Comparison of ENCODE assay signal across 8 mouse cellular contexts in the genomic region with DNA sequence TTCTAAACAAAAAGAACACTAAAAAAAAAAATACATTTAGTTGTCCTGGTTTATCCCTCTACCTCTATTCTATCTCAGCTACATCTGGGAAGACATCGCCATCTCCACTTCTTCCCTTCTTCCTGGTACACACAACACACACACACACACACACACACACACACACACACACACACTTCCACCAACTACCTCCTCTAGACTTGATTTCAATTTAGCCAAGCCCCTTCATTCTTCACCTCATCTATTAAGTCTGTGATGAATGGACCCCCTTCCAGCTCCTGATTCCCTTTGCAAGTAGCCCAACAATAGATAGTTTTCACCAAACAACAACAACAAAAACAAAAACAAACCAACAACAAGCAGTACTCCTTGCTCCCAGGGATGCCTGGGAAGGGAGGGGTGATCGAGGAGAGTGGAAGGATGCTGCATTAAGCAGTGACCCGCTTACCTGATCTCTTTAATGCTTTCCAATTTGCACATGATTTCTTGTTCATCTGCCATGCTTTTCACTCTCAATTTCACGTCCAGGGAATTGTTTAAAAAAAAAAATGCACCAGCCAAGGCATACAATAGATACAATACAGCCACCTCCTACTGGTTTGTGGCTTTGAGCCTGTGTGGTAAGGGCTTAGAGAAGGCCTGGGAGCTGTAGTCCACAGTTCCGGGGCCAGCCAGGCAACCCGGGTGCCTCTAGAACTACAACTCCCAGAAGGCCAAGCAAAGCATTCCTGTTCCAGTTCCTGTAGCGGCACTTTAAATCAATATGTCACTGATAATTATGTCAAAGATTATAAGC. TPM values are rescaled to one million over a fixed set of nuclear protein-coding genes. Genes with fewer than 3 reads are reported as not detected.
A peak's percentile ranks its signal among the peaks of the same experiment; 100 is the strongest.
DNase-seq lines count a peak whose midpoint lies in the region; ATAC-seq and TF ChIP-seq lines count a peak whose summit lies in the region.

A gene (minus strand): TSS at position 706 of the 796 bp plus-strand sequence.

- no peak for TF ChIP-seq CTCF in cerebellum, adult 2 months (IDR thresholded peaks at IDR 0.05; ENCODE audit: borderline replicate concordance, insufficient read depth, low read depth, low read length)

- peak within 1 kb of the TSS; percentile 37 for H3K4me2 ChIP-seq in hindbrain, embryonic 11.5 days (replicated peaks; ENCODE audit: low read depth, low read length)
- peak within 1 kb of the TSS; percentile 62 for H3K4me2 ChIP-seq in lung, embryonic 16.5 days (ENCODE audit: low read depth, low read length)

- H3K27ac ChIP-seq in cerebellum, adult 2 months (ENCODE audit: insufficient read depth, low read length), result peak within 1 kb of the TSS; percentile 72; the same call in 1 of the 2 replicates
- H3K27ac ChIP-seq in hindbrain, embryonic 11.5 days (ENCODE audit: low read depth, low read length), result no peak within 1 kb of the TSS
- no peak within 1 kb of the TSS for H3K27ac ChIP-seq in lung, embryonic 16.5 days (ENCODE audit: low read length)

- peak within 1 kb of the TSS; percentile 1; the same call in 1 of the 2 replicates for H3K9ac ChIP-seq in hindbrain, embryonic 11.5 days (ENCODE audit: low read depth, low read length)
- peak within 1 kb of the TSS; percentile 56 for H3K9ac ChIP-seq in lung, embryonic 16.5 days (ENCODE audit: low read length)

- peak; percentile 74 for DNase-seq in MN1 (ENCODE audit: low spot score)
- peak; percentile 75 to 88 for DNase-seq in cerebellum, adult 2 months
- peak; percentile 74 to 82 for DNase-seq in frontal cortex, adult 2 months (ENCODE audit: extremely low spot score in 1 of 2, low spot score in 1 of 2)
- peak; percentile 80 for DNase-seq in hindbrain, embryonic 11.5 days (ENCODE audit: low spot score)
- DNase-seq in layer of hippocampus, adult 9-11 months, result peak; percentile 88
- peak; percentile 38 for DNase-seq in ovary, postnatal 14 days (ENCODE audit: low spot score)
- peak; percentile 49 to 62 for DNase-seq in thymus, postnatal 10 days (ENCODE audit: low spot score in 2 of 2)

- H3K36me3 ChIP-seq in hindbrain, embryonic 11.5 days (ENCODE audit: control insufficient read depth, insufficient read depth, low read length), result no peaks in the 10 kb centered on the region
- H3K36me3 ChIP-seq in lung, embryonic 16.5 days (ENCODE audit: control insufficient read depth, insufficient read depth, low read length), result no peaks in the 10 kb centered on the region

- H3K27me3 ChIP-seq in cerebellum, adult 2 months (ENCODE audit: control insufficient read depth, insufficient read depth, low read length), result no peaks in the 10 kb centered on the region
- H3K27me3 ChIP-seq in hindbrain, embryonic 11.5 days (ENCODE audit: control insufficient read depth, insufficient read depth, low read length), result no peaks in the 10 kb centered on the region
- no peaks in the 10 kb centered on the region for H3K27me3 ChIP-seq in lung, embryonic 16.5 days (ENCODE audit: control insufficient read depth, insufficient read depth, low read depth, low read length)

- 7% methylated on average over 7 of the region's 7 CpGs for WGBS in cerebellum, adult 2 months
- WGBS in hindbrain, embryonic 11.5 days, result 14% methylated on average over 7 of the region's 7 CpGs
- 14% methylated on average over 6 of the region's 7 CpGs for WGBS in lung, embryonic 16.5 days

- peak within 1 kb of the TSS; percentile 99 for H3K4me3 ChIP-seq in cerebellum, adult 2 months (replicated peaks; ENCODE audit: insufficient read depth, low read depth, low read length)
- peak within 1 kb of the TSS; percentile 42 for H3K4me3 ChIP-seq in hindbrain, embryonic 11.5 days (ENCODE audit: low read depth, low read length)
- peak within 1 kb of the TSS; percentile 58 for H3K4me3 ChIP-seq in lung, embryonic 16.5 days (ENCODE audit: low read length)

- TF ChIP-seq POLR2A in cerebellum, adult 2 months (IDR thresholded peaks at IDR 0.05; ENCODE audit: borderline replicate concordance, insufficient read depth, low read length), result peak; percentile 37; the same call in 1 of the 2 replicates

- ATAC-seq in hindbrain, embryonic 11.5 days (ENCODE audit: low FRiP score), result peak; percentile 100
- ATAC-seq in lung, embryonic 16.5 days (ENCODE audit: low read depth), result peak; percentile 99

- no peaks in the 10 kb centered on the region for H3K9me3 ChIP-seq in hindbrain, embryonic 11.5 days (ENCODE audit: control insufficient read depth, low read length)
- H3K9me3 ChIP-seq in lung, embryonic 16.5 days (ENCODE audit: control insufficient read depth, low read length), result no peaks in the 10 kb centered on the region

- H3K4me1 ChIP-seq in cerebellum, adult 2 months (ENCODE audit: control insufficient read depth, insufficient read depth, low read length), result no peaks in the 10 kb centered on the region
- H3K4me1 ChIP-seq in hindbrain, embryonic 11.5 days (replicated peaks; ENCODE audit: control insufficient read depth, insufficient read depth, low read length), result no peaks in the 10 kb centered on the region
- no peaks in the 10 kb centered on the region for H3K4me1 ChIP-seq in lung, embryonic 16.5 days (replicated peaks; ENCODE audit: control insufficient read depth, insufficient read depth, low read length)

RNA-seq across cellular contexts. Expression of the gene that starts here (rescaled TPM):
- 24.2 and 24.4 TPM in 2 replicates for polyA plus RNA-seq in cerebellum, adult 2 months (2012; rRNA removed)
- 25.9 and 28.1 TPM in 2 replicates for polyA plus RNA-seq in frontal cortex, adult 2 months (2012; rRNA removed)
- polyA plus RNA-seq in hindbrain, embryonic 11.5 days (2014; fragmentation: Nextera tagmentation; extraction: Ambion mirVana), result 52.3 and 53.4 TPM in 2 replicates
- polyA plus RNA-seq in lung, embryonic 16.5 days (2015; fragmentation: Nextera tagmentation; extraction: Ambion mirVana), result 15.1 and 15.2 TPM in 2 replicates

Comparison
In these comparisons a context has a peak if more than half of its experiments do, and no peak if none do; other contexts are left out.
1. DNase-seq: peak in every context shown above with its lines; median percentile 88 in layer of hippocampus, adult 9-11 months; 82 in cerebellum, adult 2 months; 80 in hindbrain, embryonic 11.5 days; 78 in frontal cortex, adult 2 months; 74 in MN1; 56 in thymus, postnatal 10 days; 38 in ovary, postnatal 14 days.
2. H3K4me3 ChIP-seq: peak in every context shown above with its lines; median percentile 99 in cerebellum, adult 2 months; 58 in lung, embryonic 16.5 days; 42 in hindbrain, embryonic 11.5 days.